Mouse (Mus musculus) heart, postnatal 0 days (tissue): ENCODE measurements around the gene Olfr522.

ENCODE experiments used
- CTCF ChIP-seq: IDR thresholded peaks from 2 replicates; pipeline ENCODE4 v1.5.1; 2016; ENCODE audit warnings: antibody characterized with exemption, control low read depth, low read depth
- EP300 ChIP-seq: IDR thresholded peaks from 2 replicates; pipeline ENCODE4 v1.6.1; 2016; ENCODE audit warnings: antibody characterized with exemption, low read depth

DNA sequence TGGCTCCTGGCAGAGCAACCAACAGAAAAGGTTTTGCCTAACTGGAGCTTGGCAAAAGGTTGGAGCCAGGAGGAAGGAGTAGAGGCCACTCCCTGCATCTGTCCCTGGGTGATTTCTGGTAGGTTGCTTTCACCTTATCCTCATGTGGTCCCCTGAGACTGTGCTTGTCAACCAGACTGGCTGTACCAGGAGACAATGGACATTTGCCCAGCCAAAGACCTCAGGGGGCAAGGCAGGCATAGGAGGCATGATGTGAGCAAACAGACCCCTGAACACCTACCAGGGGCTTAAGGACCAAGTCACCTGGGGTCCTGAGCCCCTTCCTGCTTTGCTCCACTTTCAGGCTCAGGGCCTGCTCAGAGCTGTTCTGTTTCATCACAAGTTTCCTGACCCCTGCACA is 41.3 kb upstream of the Olfr522 start, which contains the start of gene Olfr524:
- no peak for TF ChIP-seq EP300
- TF ChIP-seq CTCF, result no peak
